Mouse (Mus musculus) layer of hippocampus, adult 9-10 months (tissue): ENCODE results near the gene Trpt1.

ENCODE experiments used
- DNase-seq: peaks from one replicate; pipeline ENCODE4 v3.0.0; 2022; ENCODE audit warnings: low spot score

The Trpt1 gene

DNA sequence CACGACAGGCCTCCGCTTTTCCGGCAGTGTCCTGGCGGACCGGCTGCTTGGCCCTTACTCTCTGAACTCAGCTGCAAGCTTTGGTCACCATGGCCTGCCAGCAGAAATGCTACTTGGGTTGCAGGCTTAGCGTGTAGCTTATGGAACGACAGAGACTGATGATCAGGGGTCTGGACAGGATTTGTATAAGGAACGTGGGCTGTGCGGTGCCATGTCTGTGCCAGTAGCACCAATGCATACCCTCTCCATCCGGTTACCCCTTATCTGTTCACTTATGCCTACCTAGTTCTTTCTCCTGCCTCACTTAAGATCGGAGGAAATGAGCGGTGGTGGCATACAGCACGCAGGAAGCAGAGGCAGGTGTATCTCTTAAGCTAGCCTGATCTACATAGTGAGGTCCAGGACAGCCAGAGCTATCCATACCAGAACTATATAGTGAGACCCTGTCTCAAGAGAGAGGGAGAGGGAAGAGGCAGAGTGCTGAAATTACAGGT lies 44.8 kb downstream of the Trpt1 start:
- no peak for DNase-seq

- DNase-seq, result no peak
These were observed 45.2 kb downstream of the Trpt1 start for GRCm38 (mm10) chr19:7041171-7041570.

- no peak for DNase-seq
These were observed 48.3 kb downstream of the Trpt1 start for GRCm38 (mm10) chr19:7044279-7044678.

GRCm38 (mm10) chr19:7044706-7045105 lies 48.8 kb downstream of the Trpt1 start:
- DNase-seq, result no peak
